Mouse (Mus musculus) forebrain, embryonic 16.5 days (tissue): Measurements from ENCODE around the gene Camta1. TPM values are rescaled to one million over a fixed set of nuclear protein-coding genes. Genes with fewer than 3 reads are reported as not detected.

Experiments
- ATAC-seq: fragments of 200-750 bp; cut with Nextera tagmentation; 2 replicates; pipeline ENCODE4 v1.8.0; 2017; ENCODE audit warnings: mild to moderate bottlenecking, moderate library complexity
- H3K27ac ChIP-seq: fragments of 300-500 bp; sonication (generic); 2 replicates; pipeline ENCODE4 v1.5.1; 2014; ENCODE audit warnings: low read length, control low read depth
- H3K27me3 ChIP-seq: fragments of 300-500 bp; sonication (generic); replicated peaks from 2 replicates; pipeline ENCODE4 v1.6.1; 2014; ENCODE audit warnings: low read length; ENCODE audit not compliant: control insufficient read depth, insufficient read depth
- H3K36me3 ChIP-seq: fragments of 300-500 bp; sonication (generic); 2 replicates; pipeline ENCODE4 v1.6.1; 2014; ENCODE audit not compliant: control insufficient read depth, insufficient read depth
- H3K4me1 ChIP-seq: fragments of 300-500 bp; sonication (generic); replicated peaks from 2 replicates; pipeline ENCODE4 v1.6.1; 2014; ENCODE audit warnings: low read length; ENCODE audit not compliant: control insufficient read depth, insufficient read depth
- H3K4me2 ChIP-seq: fragments of 300-500 bp; sonication (generic); 2 replicates; pipeline ENCODE4 v1.6.1; 2014; ENCODE audit warnings: mild to moderate bottlenecking, low read length, control low read depth
- H3K4me3 ChIP-seq: fragments of 300-500 bp; sonication (generic); replicated peaks from 2 replicates; pipeline ENCODE4 v1.5.1; 2014; ENCODE audit warnings: mild to moderate bottlenecking, low read length, control low read depth
- H3K9ac ChIP-seq: fragments of 300-500 bp; sonication (generic); replicated peaks from 2 replicates; pipeline ENCODE4 v1.6.1; 2014; ENCODE audit warnings: low read depth, low read length, control low read depth
- H3K9me3 ChIP-seq: fragments of 300-500 bp; sonication (generic); 2 replicates; pipeline ENCODE4 v1.6.1; 2016; ENCODE audit warnings: low read length; ENCODE audit not compliant: control insufficient read depth
- whole genome bisulfite sequencing: fragments of 180-500 bp; shearing (Covaris S2); extraction: QIAGEN DNeasy Blood & Tissue Kit; methylation state at CpG from one replicate; pipeline ENCODE4 v1.1.7; 2014; 5-methylcytosine and 5-hydroxymethylcytosine counted together
- polyA plus RNA-seq: library from polyadenylated mRNA; unstranded; fragments of >200 nt; fragmentation: Nextera tagmentation; extraction: Ambion mirVana; gene quantifications from 2 replicates; pipeline ENCODE4 v1.2.1, GENCODE M21; 2015

Camta1 gene
- polyA plus RNA-seq, 1 experiment from 2014 or later = 123 TPM

DNA sequence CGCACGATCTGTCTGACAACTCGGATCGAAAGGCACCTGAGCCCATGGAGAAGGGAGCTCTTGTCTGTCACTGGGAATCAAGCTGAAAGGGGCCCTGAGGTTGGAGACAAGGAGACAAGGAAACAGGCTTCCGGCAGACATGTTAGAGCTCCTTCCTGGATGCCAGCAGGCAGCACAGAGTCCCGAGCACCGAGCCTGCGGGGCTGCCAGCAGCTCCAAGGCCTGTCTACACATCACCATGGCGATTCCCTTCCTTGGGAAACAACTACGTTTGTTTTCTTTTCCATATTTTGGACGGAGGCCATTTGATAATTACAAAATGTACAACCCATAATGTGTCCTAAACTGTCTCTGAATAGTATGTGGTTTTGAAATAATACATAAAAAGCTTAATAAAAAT, 122.8 kb downstream of the Camta1 start:
- WGBS = 56% methylated on average over 11 of the region's 11 CpGs
- Histone ChIP-seq H3K27ac (no peak overlapping the region), H3K27me3 (no peaks in the 10 kb centered on the region), H3K36me3 (no peaks in the 10 kb centered on the region), H3K4me2 (no peak overlapping the region), H3K9ac (no peak overlapping the region), H3K9me3 (no peaks in the 10 kb centered on the region), H3K4me3 (no peak overlapping the region), H3K4me1 (peaks cover 23% of the 10 kb centered on the region)
- ATAC-seq = peak; percentile 55; the same call in 1 of the 2 replicates

DNA sequence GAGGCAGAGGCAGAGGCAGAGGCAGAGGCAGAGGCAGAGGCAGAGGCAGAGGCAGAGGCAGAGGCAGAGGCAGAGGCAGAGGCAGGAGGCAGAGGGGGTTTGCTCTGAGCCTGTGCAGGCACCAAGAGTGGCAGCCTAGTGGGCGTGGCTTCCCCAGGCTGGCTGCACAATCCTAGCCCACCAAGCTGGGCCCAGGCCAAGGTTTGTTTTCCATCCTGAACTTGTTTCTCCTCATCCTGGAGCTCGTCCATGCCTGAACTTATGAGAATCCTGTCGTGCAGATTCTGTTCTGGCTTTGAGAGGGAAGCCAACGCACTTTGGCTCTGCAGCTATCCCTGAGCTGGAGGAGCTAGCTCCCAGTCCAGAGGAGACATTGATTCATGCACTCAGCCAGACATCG, 123.4 kb downstream of the Camta1 start:
- no peaks in the 10 kb centered on the region for H3K9me3 ChIP-seq
- no peak for ATAC-seq
- H3K27me3 ChIP-seq = no peaks in the 10 kb centered on the region
- H3K9ac ChIP-seq = no peak overlapping the region
- no peak overlapping the region for H3K4me2 ChIP-seq
- no peak overlapping the region for H3K27ac ChIP-seq
- no peak overlapping the region for H3K4me3 ChIP-seq
- no peaks in the 10 kb centered on the region for H3K36me3 ChIP-seq
- H3K4me1 ChIP-seq = peaks cover 23% of the 10 kb centered on the region
- WGBS = 53% methylated on average over 5 of the region's 5 CpGs

DNA sequence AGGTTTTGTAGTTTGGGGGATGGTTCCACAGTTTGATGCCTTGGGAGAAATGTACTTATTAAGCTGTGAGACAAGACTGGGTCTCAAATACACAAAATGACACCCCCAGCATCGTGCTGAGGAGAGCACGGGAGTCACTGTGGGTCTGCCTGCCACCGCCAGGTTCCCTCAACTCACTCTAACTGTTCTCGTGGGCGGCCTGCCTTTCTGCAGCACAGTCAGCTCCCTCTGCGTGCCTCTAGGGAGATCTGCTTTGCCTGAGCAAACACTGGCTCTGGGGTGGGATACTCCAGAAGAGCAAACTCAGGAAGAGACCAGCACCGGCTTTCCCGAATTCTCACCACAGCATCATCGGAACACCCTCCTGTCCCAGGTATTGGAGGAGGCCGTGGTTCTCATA, 129.0 kb downstream of the Camta1 start:
- 82% methylated on average over 10 of the region's 10 CpGs for WGBS
- H3K27ac ChIP-seq = no peak overlapping the region

DNA sequence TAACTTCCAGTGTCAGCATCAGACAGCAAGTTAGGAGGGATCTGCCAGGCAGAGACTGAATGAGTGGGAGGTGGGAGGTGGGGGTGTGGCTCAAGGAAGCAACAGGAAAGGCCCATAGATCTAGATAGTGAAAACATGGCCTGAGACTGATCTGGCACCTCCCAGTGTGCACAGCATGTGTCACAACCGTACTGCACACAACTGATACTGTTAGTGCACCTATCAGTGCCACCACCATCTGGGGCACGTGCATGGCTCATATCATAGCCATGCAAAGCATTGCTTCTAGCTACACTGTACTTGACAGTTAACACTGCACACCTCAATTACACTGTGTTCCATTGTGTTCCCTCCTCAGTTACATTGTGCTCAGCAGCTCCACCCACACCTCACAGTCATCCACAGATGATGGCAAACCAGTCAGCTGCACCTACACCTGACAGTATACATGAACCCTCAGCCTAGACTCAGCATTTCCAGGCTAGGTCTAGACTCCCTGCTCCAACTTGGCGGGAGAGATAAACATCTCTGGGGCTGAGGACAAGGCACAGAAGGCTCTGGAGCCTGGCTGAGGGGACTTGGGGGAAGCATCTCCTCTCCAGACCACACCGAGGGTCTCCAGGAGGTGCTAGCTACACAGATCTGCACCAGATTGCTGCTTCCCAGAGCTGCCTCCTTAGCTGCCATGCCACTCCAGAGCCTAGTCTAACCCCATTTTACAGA, 131.5 kb downstream of the Camta1 start:
- no peak overlapping the region for H3K9ac ChIP-seq
- H3K9me3 ChIP-seq = no peaks in the 10 kb centered on the region
- H3K36me3 ChIP-seq = no peaks in the 10 kb centered on the region
- 0 out of 2 replicates have a peak, but pooled peaks cover 2% of the 10 kb centered on the region for H3K4me1 ChIP-seq
- no peaks in the 10 kb centered on the region for H3K27me3 ChIP-seq
- WGBS = 80% methylated on average over 4 of the region's 4 CpGs
- H3K27ac ChIP-seq = no peak overlapping the region
- peak; percentile 36; the same call in 1 of the 2 replicates for ATAC-seq
- no peak overlapping the region for H3K4me2 ChIP-seq
- H3K4me3 ChIP-seq = no peak overlapping the region

More for the DNA sequence above, 129.0 kb downstream of the Camta1 start:
- Histone ChIP-seq H3K4me2 (no peak overlapping the region), H3K4me1 (0 out of 2 replicates have a peak, but pooled peaks cover 2% of the 10 kb centered on the region), H3K9me3 (no peaks in the 10 kb centered on the region), H3K4me3 (no peak overlapping the region), H3K36me3 (no peaks in the 10 kb centered on the region), H3K9ac (no peak overlapping the region), H3K27me3 (no peaks in the 10 kb centered on the region)
- no peak for ATAC-seq

DNA sequence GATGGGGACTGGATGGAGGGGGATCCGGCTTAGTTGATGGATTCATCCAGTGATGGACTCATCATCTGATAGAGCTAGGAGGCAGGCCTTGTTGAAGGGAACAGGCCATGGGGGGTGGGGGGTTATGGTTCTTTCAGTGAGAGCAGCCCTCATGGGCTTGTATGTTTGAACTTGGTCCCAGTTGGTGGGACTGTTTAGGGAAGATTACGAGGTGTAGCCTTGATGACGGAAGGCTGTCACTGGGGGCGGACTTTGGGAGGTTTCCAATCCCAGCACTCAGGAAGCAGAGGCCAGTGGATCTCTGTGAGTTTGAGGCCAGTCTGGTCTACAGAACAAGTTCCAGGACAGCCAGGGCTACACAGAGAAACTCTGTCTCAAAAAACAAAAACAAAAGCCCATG, 132.6 kb downstream of the Camta1 start:
- no peak overlapping the region for H3K4me3 ChIP-seq
- no peak overlapping the region for H3K9ac ChIP-seq
- H3K9me3 ChIP-seq = no peaks in the 10 kb centered on the region
- no peaks in the 10 kb centered on the region for H3K27me3 ChIP-seq
- no peak for ATAC-seq
- no peak overlapping the region for H3K4me2 ChIP-seq
- no peaks in the 10 kb centered on the region for H3K36me3 ChIP-seq
- WGBS = 82% methylated on average over 4 of the region's 4 CpGs
- H3K27ac ChIP-seq = no peak overlapping the region
- 0 out of 2 replicates have a peak, but pooled peaks cover 2% of the 10 kb centered on the region for H3K4me1 ChIP-seq

DNA sequence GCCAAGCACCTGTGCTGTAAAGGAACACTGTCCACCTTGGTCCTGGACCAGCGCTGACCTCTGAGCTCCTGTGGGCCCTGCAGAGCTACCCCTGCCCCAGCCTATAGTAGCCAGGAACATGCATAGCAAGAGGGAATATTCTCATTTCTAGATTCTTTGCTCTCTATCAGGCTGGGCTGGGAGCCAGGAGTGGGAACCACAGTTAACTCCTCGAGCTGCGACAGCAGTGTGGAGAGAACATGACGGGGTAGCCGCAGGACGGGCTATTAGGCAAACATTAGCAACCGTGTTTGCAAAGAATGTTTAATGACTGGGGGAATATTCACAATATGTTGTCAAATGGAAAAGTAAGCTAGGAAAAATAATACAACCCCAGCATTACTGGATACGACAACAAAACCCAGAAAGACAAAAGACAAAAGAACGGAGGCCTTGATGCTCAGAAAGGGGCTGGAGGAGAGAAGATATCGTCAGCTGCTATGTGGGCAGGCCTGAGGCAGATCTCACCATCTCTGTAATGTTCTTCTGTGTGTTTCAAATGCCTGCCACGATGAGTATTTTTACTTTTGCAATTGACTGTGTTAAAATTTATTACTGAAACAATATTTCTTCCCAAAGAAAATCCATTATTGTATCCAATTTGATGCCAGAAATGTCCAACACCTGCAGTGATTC, 133.1 kb downstream of the Camta1 start:
- no peak overlapping the region for H3K27ac ChIP-seq
- no peaks in the 10 kb centered on the region for H3K9me3 ChIP-seq
- H3K4me3 ChIP-seq = no peak overlapping the region
- H3K9ac ChIP-seq = no peak overlapping the region
- 47% methylated on average over 11 of the region's 11 CpGs for WGBS
- 0 out of 2 replicates have a peak, but pooled peaks cover 2% of the 10 kb centered on the region for H3K4me1 ChIP-seq
- no peak overlapping the region for H3K4me2 ChIP-seq
- no peaks in the 10 kb centered on the region for H3K36me3 ChIP-seq
- ATAC-seq = no peak
- H3K27me3 ChIP-seq = no peaks in the 10 kb centered on the region

DNA sequence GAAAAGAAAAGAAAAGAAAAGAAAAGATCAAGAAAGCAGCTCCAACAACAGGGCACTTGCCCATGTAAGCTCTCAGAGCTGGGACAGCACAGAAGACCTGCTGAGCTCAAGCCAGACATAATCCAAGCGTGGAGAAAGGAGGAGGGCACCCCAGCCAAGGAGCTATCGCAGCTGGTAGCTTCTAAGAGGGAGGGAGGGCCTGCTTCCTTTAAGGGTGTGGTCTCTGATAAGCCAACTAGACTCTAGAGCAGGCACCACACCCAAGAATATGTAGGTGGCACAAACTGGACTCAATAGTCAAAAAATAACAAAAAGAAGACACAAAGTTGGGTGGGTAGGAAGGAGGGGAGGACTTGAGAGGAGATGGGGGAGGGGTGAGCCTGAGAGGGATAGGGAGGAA, 135.3 kb downstream of the Camta1 start:
- Histone ChIP-seq H3K9ac (no peak overlapping the region), H3K4me3 (no peak overlapping the region), H3K27ac (no peak overlapping the region), H3K27me3 (no peaks in the 10 kb centered on the region), H3K36me3 (no peaks in the 10 kb centered on the region), H3K4me1 (0 out of 2 replicates have a peak, but pooled peaks cover 2% of the 10 kb centered on the region), H3K9me3 (no peaks in the 10 kb centered on the region), H3K4me2 (no peak overlapping the region)
- no peak for ATAC-seq
- 61% methylated on average over 2 of the region's 2 CpGs for WGBS

DNA sequence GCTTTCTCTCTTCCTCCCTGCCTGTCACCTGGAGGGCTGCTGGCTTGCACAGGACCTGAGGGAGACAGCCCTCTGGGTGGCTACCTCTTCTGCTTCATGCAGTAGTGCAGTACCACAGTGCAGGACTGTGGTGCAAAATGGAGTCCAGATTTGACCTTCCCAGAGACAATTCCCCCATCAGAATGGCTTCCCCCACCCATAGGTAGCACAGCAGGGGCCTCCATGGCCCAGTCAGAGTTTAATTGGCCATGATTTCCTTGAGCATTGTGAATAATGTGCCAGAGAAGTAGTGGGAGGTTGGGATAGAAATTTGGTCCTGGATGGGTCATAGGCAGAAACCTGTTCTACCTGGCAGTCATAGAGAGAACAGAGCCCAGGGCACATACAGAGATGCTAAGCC, 136.8 kb downstream of the Camta1 start:
- H3K36me3 ChIP-seq = no peaks in the 10 kb centered on the region
- H3K27me3 ChIP-seq = no peaks in the 10 kb centered on the region
- H3K9ac ChIP-seq = no peak overlapping the region
- H3K27ac ChIP-seq = no peak overlapping the region
- H3K4me3 ChIP-seq = no peak overlapping the region
- no peaks in the 10 kb centered on the region for H3K9me3 ChIP-seq
- peaks cover 16% of the 10 kb centered on the region for H3K4me1 ChIP-seq
- no peak overlapping the region for H3K4me2 ChIP-seq
- ATAC-seq = no peak

DNA sequence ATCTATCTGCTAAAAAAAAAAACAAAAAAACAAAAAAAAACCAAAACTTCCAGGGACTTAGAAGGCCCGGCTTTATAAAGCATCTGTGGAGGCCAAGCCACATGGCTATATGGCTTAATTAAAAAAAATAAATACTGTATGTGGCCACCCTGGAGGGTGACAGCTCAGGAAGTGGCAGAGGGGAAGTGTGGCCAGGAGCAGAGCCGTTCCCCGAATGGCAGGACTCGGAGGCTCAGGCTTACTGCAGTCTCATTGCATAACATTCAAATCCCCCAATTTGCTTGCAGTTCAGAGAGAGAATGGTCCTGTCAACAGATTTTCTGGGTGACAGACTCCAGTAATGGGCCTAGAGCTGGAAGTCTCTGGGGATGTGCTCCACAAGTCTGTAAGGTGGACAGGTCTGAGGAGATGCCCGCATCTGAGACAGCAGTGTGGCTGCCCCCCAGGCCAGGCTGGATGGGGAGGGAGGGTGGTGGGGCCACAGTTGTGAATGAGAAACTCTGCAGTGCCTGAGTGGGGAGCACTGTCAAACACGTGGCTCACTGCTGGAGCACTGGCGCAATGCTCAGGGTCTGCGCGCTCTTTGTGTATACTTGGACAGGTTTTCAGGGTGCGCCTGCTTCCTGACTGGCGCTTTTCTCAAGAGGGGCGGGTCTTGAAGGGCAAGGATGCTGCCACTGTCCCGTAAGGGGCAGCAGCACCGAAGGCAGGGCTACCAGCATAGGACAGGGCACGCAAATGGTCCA, 140.8 kb downstream of the Camta1 start:
- no peak overlapping the region for H3K4me3 ChIP-seq
- no peaks in the 10 kb centered on the region for H3K9me3 ChIP-seq
- ATAC-seq = peak; percentile 59
- H3K27ac ChIP-seq = peak overlapping the region; percentile 29; the same call in 1 of the 2 replicates
- H3K27me3 ChIP-seq = no peaks in the 10 kb centered on the region
- H3K4me1 ChIP-seq = peaks cover 15% of the 10 kb centered on the region
- WGBS = 62% methylated on average over 15 of the region's 15 CpGs
- no peak overlapping the region for H3K9ac ChIP-seq
- H3K36me3 ChIP-seq = no peaks in the 10 kb centered on the region
- H3K4me2 ChIP-seq = no peak overlapping the region
